Mouse (Mus musculus): ENCODE data around the gene Stx16.

Stx16 gene

DNA sequence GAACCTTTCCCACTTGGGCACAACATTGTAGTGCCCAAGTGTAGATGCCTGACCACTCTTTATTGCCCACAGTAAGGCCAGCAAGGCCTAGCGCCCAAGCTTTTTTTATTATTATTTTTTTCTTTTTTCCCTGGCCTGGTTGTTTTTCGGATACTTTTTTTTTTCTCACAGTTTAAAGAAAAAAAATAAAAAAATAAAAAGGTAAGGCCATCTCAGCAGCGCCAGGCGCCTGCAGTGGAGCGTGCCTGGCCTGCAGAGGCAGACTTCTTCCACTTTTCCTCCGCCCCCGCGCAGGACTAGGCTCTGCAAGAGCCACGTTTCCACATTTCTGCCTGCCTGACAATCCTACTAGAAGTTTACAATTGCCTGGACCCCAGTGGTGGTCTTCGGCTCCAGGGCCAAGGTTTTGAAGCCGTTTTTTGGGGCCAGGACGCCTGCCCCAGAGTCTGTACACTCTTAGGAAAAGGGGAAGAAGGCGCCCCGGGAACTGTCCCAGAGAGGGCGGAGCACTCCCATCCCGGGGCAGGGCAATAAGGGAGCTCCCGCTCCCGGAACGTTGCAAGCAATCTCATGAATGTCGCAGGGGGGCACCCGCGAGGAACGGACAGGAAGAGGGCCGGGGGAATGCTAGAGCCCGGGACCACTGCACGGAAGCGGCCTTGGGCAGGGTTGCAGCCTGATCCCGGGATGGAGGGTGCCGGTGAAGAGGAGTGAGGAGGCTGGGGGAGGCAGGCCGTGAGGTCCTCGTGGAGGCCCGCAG lies at the start of gene Stx16:
Gene Stx16 (plus strand): TSS at position 636 of the 760 bp plus-strand sequence.
- DNase-seq (ENCODE audit: low spot score) = peak; percentile 76

DNA sequence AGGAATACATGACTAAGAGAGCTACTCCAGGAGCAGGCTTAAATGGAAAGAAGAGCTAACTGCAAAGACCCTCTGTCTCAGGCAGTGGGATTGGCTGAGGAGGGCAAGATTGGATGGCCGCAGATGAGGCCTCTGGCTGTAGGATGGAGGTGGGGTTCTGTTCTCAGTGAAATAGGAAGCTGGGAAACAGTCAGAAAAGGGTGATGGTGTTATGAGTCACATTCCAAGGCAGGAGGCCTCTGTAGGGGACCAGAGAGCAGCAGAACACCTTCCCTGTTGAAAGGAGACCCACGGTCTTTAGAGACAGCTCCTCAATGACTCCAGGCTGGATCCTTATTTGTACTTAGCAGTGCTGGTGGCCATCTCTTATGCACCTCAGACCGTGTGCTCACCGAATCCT lies 49.7 kb upstream of the Stx16 start:
- peak; percentile 3 for DNase-seq (ENCODE audit: low spot score)

DNA sequence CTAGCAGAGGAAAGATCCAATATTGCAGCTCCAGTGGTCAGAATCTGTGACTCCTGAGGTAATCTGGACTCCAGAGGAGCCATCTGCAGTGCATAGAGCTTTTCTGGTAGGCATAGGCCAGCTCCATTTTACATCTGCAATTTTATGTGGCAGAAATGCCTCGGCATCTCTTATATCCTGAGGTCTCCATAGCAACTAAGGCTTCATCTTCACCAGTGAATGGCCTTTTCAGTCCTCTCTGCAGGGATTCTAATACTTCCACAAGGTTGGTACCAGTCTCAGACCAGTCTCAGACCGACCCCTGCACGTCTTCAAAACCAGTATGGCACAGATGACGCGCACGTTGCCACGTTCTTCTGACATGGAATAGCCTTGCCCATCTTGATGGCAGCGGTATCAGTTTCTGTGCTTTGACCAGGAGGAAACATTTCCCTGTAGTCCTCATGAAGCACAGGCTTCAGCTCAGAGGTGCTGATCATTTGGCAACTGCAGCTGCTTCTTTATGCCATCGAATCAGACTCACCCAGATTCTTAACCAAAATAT lies 42.8 kb upstream of the Stx16 start:
- DNase-seq (ENCODE audit: low spot score) = no peak

DNA sequence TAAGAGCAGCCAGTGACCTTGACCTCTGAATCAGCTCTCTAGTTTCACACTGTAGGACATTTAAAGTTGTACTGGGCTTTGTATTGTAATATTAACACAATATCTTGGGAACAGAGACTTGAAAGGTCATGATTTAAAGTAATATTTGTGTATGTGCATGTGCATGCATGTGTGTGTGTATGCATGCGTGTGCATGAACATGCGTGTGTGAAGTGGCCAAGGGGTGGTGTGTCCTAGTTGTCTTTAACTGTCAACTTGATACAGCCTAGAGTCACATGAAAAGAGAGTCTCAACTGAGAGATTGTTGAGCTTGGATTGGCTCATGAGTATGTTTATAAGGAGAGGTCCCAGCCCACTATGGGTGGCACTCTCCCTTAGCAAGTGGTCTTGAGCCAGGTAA lies 28.5 kb upstream of the Stx16 start:
- DNase-seq (ENCODE audit: low spot score) = no peak

DNA sequence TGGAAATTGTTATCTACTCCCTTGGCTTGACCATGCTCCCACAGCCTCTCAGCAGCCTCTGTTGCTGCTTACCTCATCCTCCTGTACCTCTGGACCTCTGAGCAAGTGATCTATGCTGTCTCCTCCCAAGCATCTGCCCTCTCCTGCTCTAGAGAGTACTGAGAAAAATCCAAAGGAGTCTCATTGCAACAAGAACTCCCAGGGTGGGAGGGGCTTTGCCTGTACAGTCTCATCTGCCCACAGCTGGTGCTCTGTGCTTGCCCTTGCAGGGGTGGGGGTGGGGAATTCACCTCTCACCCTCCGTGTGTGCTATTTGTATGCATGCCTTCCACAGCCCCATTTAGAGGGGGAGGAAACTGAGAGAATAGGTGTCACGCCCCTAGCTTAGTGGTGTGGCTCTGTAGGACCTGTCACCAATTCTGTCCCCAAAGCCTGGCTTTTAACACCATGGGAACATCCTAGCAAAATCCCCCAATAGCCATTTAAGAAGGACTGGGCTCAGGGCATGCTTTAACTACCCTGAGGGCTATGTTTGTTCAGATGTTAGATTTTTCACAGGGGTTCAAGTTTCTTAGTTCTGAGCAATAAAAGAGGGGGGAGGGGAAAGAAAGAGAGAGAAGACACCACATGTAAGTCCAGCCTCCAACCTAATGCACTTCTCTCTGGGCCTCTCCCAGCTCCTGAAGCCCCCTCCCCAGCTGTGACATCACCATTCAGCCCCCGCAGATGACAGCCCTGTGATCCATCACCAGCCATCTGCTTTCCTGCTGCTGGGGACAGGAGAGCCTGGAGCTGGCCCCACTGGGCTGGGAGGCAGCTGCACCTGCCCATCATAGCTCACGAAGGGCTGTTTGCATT lies 26.4 kb upstream of the Stx16 start:
- no peak for DNase-seq (ENCODE audit: low spot score)

DNA sequence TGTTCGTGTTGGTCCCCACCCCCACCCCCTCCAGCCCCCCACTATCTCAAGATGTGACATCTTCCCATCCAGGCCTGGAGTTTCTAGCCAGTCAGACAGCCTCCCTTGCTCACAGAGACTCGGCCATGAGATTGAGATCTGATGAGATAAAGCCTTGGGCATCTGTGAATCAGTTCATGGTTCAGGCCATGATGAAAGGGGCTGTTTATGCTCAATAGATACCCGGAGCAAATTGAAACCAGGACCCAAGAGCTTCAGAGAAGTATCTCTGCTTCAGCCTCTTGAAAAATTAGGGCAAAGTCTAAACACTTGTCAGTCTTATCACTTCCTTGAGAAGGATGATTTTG lies 25.8 kb upstream of the Stx16 start:
- DNase-seq (ENCODE audit: low spot score) = no peak

DNA sequence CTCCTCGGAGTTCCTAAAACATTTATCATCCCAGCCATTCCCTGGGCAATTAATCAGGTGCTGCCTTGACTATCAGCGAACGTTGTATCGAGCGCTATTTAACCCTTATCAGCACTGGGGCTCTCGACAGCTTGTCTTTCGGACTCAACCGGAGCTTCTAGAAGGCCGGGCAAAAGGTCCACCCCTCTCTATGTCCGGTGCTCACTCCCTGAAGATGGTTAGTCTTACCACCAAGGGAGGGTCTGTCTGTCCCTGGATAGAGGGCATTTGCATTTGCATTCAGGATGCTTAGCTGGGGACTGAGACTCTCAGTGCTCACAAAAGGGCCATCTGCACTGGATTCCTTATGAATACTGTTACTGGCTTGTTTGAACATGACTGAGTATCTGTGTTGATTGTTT lies 25.0 kb upstream of the Stx16 start:
- DNase-seq (ENCODE audit: low spot score) = no peak

DNA sequence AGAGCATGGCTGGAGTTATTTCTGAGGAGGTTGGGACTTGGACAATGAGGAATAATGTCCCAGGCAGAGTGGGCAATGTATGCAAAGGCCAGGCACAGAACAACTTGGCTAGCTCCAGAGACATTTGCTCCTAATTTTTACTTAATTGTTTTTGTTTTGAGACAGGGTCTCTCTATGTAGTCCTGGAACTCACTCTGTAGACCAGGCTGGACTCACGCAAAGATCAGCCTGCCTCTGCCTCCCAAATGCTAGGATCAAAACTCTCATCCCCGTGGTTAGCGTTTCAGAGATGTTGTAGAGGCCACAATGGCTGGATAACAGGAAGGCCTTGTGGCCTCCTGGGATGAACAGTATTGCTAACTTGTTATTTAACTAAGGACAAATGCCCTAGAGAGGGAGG lies 21.6 kb upstream of the Stx16 start:
- no peak for DNase-seq (ENCODE audit: low spot score)

DNA sequence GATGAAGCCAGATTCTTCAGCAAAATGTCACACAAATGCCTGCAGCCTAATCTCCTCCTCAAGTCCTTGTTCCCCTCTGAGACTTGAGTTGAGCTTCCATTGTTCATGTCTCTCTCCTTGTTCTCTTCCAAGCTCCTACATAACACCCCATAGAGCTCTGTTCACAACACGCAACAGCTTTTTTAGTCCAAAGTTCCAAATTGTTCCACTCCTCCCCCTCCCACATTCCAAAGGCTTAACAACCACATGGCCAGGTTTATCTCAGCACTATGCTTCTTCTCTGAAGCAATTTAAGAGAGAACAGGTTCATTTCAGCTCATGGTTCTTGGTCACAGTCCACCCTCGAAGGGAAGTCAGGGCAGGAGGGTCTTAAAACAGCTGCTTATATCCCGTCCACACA lies 18.4 kb upstream of the Stx16 start:
- DNase-seq (ENCODE audit: low spot score) = no peak

DNA sequence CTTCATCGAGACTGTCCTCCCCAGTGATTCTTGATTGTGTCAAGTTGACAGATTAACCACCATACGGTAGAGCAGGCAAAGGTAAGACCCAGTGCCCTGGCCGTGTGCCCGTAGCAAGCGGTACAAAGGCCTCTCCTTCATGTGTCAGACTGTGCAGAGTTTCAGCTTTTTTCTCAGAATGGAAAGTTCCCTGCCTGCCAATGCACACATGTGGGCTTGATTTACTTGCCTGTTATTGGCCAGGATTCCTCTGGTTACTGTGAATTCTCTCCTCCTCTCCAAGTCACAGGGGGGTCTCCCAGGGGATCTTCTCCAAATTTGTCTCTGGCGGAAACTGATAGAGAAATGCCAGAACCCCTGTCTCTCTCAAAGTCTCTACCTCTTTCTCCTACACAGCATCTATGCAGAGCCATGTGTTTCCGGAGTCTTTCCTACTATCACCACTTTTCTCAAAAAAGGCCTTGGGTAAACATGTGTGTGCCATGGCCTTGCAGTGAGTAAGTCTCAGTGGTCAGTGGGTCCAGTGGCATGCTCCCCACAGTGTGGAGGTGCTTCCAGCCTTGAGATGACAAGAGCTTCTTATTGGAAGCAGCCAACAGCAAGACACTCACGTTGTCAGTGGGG lies 17.7 kb upstream of the Stx16 start:
- DNase-seq (ENCODE audit: low spot score) = no peak

DNA sequence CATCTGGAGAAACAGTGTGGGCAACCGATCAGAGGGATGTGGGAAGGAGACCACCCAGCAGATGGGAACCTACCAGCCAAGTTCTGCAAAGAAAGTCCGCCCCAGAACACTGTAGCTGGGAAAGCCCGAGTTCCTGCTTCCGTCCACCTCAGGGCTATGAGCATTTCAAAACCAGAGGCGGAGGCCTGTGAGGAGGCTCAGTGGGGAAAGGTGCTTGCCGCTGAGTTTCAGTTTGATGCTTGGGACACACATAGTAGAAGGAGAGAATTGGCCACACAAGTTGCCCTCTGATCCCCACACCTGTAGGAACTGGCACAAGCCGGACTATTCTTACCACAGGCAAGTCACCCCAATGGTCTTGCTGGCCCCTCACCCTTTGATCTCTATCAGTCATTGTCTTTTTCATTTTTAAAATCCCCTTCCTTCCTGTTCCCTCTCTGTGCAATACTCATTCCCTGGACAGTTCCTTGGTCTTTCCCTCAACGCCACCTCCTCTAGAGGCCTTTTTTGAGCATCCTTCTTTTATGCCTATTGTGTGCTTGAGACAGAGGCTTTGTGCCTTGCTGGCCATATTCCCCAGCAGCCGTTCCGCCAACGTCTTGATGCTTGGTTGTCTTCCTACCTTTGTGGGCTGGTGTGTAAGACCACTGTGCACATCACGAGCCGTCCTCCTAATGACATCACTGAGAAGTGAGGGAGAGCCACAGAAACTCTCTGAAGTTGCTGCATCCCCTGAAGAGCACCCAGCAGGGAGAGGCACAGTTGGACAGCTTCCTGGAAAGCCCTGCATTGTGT lies 16.3 kb upstream of the Stx16 start:
- DNase-seq (ENCODE audit: low spot score) = no peak

DNA sequence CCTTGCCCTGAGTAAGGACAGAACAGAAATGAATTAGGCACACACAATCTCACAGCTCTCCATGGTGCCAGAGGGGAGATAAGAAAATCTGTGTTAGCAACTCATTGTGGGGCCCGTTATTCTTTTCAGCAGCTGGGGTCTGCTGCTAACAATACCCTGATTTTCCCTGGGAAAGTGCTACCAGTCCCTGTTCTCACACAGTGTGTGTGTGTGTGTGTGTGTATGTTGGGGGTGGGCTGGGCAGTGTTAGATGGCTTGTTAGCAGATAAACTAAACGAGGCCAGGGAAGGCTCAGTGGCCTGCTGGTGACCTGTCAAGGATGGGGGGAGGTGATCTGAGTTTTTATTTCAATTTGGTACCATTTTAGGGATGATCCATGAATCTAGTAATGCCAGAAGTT lies 14.9 kb upstream of the Stx16 start:
- DNase-seq (ENCODE audit: low spot score) = no peak

DNA sequence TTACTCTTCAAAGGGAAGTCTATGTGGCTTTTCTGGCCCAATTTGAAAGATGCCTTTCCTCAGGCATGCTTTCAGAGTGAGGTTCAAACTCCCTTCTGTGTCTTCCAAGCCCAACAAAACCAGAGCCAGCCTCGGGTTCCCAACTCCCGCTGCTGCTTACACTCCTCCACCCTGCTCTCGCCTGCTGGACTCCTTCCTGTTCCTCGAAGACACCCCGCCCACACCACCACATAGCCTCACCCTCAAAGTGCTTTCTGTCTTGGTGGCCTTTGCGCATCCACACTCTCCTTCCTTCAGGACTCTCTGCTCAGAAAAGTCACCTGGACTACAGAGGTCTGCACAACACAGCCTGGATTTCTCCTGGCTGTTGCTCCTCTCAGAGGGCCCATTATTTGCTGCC lies 13.0 kb upstream of the Stx16 start:
- DNase-seq (ENCODE audit: low spot score) = peak; percentile 5

DNA sequence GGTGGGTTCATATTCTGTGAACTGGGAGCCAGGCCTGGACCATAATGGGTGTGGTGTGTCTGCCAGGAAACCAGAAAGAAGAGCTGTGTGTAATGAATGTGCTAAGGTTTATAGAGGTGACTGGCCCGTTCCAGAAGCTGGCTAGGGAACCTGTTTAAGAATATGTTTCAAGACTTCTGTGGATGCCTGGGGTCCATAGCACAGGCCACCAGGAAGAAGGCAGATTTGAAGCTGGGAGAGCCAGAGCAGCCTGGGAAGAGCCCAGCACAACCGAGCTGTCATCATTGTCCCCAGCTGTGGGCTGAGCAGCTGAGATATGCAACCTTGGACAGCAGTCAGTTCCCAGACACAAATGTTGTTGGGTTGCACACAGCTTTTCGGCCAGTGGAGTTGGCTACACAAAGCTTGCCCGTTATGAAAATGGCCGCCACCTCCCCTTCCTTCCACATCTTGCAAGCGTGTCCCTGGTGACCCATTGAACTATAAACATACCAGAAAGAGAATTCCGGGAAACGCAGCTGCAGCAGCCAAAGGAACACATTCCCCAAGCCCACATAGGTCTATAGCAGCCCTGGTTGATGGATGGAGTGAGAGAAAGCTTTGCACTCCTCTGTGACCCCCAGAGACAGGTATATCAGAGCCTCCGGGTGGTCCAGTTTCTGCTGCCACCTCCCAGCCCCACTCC lies 12.4 kb upstream of the Stx16 start:
- DNase-seq (ENCODE audit: low spot score) = peak; percentile 5

DNA sequence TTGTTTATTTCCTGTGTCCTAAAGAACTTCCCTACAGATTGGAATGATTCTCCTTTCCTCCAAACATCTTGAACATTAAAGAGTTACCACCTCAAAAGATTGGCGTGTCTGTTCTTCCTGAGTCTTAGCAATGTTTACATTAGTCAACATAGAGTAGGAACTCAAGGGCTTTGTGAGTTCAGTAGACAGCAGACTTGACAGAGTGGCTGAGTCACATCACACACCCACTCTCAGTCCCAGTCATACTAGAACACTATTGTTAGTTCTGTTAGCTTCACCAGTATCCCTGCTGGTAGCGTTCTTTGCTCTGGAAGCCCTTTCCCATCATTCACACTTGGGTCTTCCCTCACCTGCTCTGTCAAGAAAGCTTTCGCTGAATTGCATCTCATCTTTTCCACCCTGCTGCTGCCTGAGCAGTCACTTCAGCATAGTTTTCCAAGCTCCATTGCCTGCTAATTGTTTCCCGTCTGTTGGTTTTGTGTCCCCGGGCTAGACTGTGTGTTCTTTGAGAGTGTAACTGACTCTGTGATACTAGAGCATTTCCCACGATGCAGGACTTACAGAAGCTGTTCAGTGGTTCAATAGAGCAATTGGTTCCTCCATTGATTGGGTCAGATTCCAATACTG lies 8.2 kb upstream of the Stx16 start:
- peak; percentile 2 for DNase-seq (ENCODE audit: low spot score)

DNA sequence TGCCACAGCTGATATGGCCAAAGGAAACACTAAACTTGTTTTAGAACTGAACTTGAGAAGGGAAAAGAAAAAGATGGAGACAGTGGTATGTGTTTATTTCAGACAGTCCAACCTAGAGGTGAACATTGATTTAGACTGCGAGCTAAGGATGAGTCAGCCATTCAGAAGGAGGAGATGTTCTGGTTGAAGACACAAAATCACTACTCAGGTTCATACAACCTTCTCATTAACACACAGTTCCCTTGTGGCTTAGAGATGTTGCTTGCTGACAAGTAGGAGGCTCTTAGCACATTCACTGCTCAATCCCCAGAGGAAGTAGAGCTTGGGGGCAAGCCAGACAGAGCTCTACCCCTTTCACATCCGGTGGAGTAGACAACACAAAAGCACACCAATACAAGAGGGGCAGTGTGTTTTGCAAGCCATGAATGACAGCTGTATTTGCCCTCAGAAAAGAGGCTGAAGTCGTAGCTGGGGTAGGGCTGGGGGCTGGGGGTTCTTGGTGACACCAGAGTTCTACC lies 6.5 kb upstream of the Stx16 start:
- no peak for DNase-seq (ENCODE audit: low spot score)

DNA sequence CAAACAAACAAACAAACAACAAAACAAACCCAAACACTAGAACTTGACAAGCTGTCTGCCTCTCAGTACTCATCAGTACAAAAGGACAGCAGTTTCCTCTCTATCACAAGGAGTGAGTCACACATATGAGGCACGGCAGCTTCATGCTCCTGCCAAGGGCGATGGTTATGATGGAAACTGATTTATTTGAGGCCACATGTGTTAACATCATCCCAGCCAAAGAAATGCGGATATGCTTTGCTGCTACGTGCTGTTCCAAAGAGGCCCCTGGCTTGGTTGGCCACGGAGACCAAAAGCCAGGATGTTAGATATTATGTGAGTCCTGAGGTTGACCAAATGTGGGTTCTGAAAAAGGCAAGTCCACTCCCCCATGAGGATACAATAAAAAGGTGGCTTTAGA lies 4.7 kb upstream of the Stx16 start:
- no peak for DNase-seq (ENCODE audit: low spot score)

DNA sequence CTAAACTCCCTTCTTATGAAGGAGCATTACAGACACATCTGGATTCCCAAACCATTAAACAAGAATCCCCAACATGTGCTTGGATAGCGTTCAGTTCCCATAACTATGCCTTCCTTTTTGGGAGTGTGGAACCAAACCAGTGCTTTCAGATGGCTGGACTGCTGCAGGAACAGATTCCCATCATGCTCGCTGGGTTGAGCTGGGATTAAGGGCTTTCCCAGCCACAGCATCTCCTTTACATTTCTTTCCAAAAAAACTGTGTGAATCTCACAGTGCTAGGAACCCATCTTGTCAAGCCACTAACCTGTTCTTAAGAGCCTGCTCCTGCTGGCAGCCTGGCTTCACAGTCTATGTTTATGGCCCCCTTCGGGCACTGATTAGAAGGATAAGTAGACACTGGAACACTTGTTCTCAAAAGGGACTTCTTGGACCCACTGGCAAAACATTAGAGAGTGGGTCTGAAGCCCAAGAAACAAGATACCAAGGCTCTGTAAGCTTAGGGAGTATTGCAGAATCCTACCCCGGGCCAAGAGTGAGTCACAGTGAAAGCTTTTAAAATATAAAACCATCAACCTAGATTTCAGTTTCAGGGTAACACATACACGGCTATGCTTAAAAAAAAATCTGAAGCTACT lies 2.8 kb upstream of the Stx16 start:
- no peak for DNase-seq (ENCODE audit: low spot score)

DNA sequence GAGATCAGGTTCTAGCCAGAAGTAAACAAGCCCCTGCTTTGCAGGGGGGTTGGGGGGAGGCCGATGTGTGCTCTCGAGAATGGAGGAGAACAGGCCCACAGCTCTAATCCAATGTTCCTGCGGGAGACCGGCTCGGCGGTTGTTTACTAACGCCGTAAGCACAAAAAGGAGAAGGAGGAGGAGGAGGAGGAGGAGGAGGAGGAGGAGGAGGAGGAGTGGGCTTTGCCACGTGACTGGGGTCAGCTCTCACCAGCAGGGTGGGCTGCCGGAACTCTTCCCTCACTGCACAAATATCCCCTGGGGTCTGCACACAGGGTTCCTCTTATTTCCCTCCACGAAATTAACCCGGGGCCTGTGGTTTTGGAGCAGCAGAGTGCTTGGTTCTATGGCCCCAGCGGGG lies 1.5 kb upstream of the Stx16 start:
- no peak for DNase-seq (ENCODE audit: low spot score)

DNA sequence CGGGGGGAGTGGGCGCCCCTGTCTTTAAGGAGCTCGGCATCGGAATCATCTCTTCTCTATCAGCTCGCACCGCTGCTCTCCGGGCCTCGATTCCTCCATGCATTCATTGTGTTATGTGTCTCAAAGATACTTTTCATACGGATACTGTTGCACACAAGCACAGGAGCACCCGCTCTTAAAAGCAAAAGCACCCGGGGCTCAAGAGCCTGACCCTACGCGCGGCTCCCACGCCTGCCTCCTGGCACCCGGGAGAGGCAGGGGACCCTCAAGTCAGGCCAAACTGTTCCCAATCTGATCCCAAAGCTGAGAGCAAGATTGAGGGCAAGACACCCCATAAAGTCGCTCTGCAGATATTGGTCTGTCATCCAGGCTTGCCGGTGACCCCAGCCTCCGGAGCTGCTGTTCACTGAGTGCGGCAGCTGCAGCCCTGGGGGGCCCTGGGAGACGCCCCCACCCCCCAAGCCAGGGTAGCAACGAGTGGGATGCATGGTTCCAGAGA lies 987 bp upstream of the Stx16 start:
- no peak for DNase-seq (ENCODE audit: low spot score)

All from urinary bladder, postnatal 10 days (tissue).